Mouse (Mus musculus): ENCODE measurements at regions not wholly inside any gene's neighbourhood (a gene's known extent, or its start where the extent isn't known, plus 50 kb on each side); places are given as distances from the start of the nearest gene placed in this dataset.

GRCm38 (mm10) chr14:58570021-58570420 lies 499.7 kb downstream of the Fgf9 start:
- dilution Hi-C loops (cut with MboI; ENCODE audit: extremely low pct_ligation_motif_present, extremely low pct_unique_long_range_greater_than_20kb, low sequenced_read_pairs) = no loop called here
- in situ Hi-C loops (cut with MboI; ENCODE audit: low pct_ligation_motif_present, low pct_unique_long_range_greater_than_20kb, low sequenced_read_pairs) = no loop called here

GRCm38 (mm10) chr14:58567472-58567871 lies 497.1 kb downstream of the Fgf9 start:
- Histone ChIP-seq H3K4me1 (ENCODE audit: control insufficient read depth in 1 of 2, insufficient read depth in 2 of 2) (peaks cover 9 to 40% of the 10 kb centered on the region in 2 experiments), H3K4me3 (replicated peaks in 1 of 3; ENCODE audit: low read depth in 2 of 3, low read length in 2 of 3, poor library complexity in 1 of 3) (no peak overlapping the region), H3K4me2 (ENCODE audit: insufficient read depth, low read depth, poor library complexity, severe bottlenecking) (peak overlapping the region; percentile 21; the same call in 1 of the 2 replicates), H3K27me3 (replicated peaks) (no peaks in the 10 kb centered on the region), H3K79me2 (replicated peaks; ENCODE audit: control insufficient read depth, extremely low read depth, insufficient read depth, poor library complexity, severe bottlenecking) (no peaks in the 10 kb centered on the region), H3K9me3 (replicated peaks; ENCODE audit: low read length) (no peaks in the 10 kb centered on the region), H3K36me3 (replicated peaks in 1 of 2; ENCODE audit: control insufficient read depth in 1 of 2, insufficient read depth in 1 of 2, low read length in 1 of 2) (no peaks in the 10 kb centered on the region), H3K9ac (ENCODE audit: insufficient read depth, low read depth) (no peak overlapping the region), H3K27ac (ENCODE audit: insufficient read depth, low read depth) (no peak overlapping the region)
- DNase-seq (ENCODE audit: extremely low read depth) = peak; percentile 57
- TF ChIP-seq CTCF (conservative IDR thresholded peaks at IDR 0.05 in 1 of 2, IDR thresholded peaks at IDR 0.05 in 1 of 2; ENCODE audit: low read depth in 2 of 2, low read length in 2 of 2) (no peak), TCF12 (IDR thresholded peaks at IDR 0.05; ENCODE audit: low read depth, low read length) (no peak), SIN3A (IDR thresholded peaks at IDR 0.05; ENCODE audit: low read length) (no peak), MEF2A (IDR thresholded peaks at IDR 0.05; ENCODE audit: borderline replicate concordance, low read depth, low read length) (peak; percentile 56; the same call in 1 of the 2 replicates), BHLHE40 (IDR thresholded peaks at IDR 0.05; ENCODE audit: low read depth, low read length) (no peak), MXI1 (IDR thresholded peaks at IDR 0.05; ENCODE audit: low read depth, low read length) (no peak), CHD1 (IDR thresholded peaks at IDR 0.05; ENCODE audit: low read depth, low read length) (no peak)
- dilution Hi-C loops (cut with MboI; ENCODE audit: extremely low pct_ligation_motif_present, extremely low pct_unique_long_range_greater_than_20kb, low sequenced_read_pairs) (no loop called here), in situ Hi-C loops (cut with MboI; ENCODE audit: low pct_ligation_motif_present, low pct_unique_long_range_greater_than_20kb, low sequenced_read_pairs) (no loop called here)

More at GRCm38 (mm10) chr14:58570021-58570420, 499.7 kb downstream of the Fgf9 start:
- Histone ChIP-seq H3K9ac (ENCODE audit: insufficient read depth, low read depth) (no peak overlapping the region), H3K4me3 (replicated peaks in 1 of 3; ENCODE audit: low read depth in 2 of 3, low read length in 2 of 3, poor library complexity in 1 of 3) (no peak overlapping the region), H3K27ac (ENCODE audit: insufficient read depth, low read depth) (no peak overlapping the region), H3K9me3 (replicated peaks; ENCODE audit: low read length) (no peaks in the 10 kb centered on the region), H3K4me1 (ENCODE audit: control insufficient read depth in 1 of 2, insufficient read depth in 2 of 2) (peaks cover 0 to 27% of the 10 kb centered on the region in 2 experiments; a peak in 1 of 4 replicates), H3K27me3 (replicated peaks) (no peaks in the 10 kb centered on the region), H3K79me2 (replicated peaks; ENCODE audit: control insufficient read depth, extremely low read depth, insufficient read depth, poor library complexity, severe bottlenecking) (no peaks in the 10 kb centered on the region), H3K4me2 (ENCODE audit: insufficient read depth, low read depth, poor library complexity, severe bottlenecking) (no peak overlapping the region), H3K36me3 (replicated peaks in 1 of 2; ENCODE audit: control insufficient read depth in 1 of 2, insufficient read depth in 1 of 2, low read length in 1 of 2) (no peaks in the 10 kb centered on the region)
- no peak for DNase-seq (ENCODE audit: extremely low read depth)
- TF ChIP-seq MAZ (IDR thresholded peaks at IDR 0.05; ENCODE audit: low read depth, low read length) (no peak), MAFK (IDR thresholded peaks at IDR 0.05; ENCODE audit: insufficient replicate concordance, low read length) (no peak), MEF2A (IDR thresholded peaks at IDR 0.05; ENCODE audit: borderline replicate concordance, low read depth, low read length) (no peak), PAX5 (IDR thresholded peaks at IDR 0.05; ENCODE audit: low read length) (no peak), MAX (IDR thresholded peaks at IDR 0.05; ENCODE audit: low read length) (no peak), ZC3H11A (IDR thresholded peaks at IDR 0.05; ENCODE audit: low read depth, low read length) (no peak), SIN3A (IDR thresholded peaks at IDR 0.05; ENCODE audit: low read length) (no peak), USF2 (conservative IDR thresholded peaks at IDR 0.05; ENCODE audit: low read depth, low read length) (no peak), TBP (conservative IDR thresholded peaks at IDR 0.05; ENCODE audit: low read depth, low read length) (no peak), TCF12 (IDR thresholded peaks at IDR 0.05; ENCODE audit: low read depth, low read length) (no peak), HCFC1 (IDR thresholded peaks at IDR 0.05; ENCODE audit: low read depth, low read length) (no peak), ZNF384 (IDR thresholded peaks at IDR 0.05; ENCODE audit: low read depth, low read length) (no peak), POLR2AphosphoS2 (IDR thresholded peaks at IDR 0.05; ENCODE audit: low read depth, low read length) (no peak), RCOR1 (conservative IDR thresholded peaks at IDR 0.05; ENCODE audit: low read depth, low read length) (no peak), JUN (IDR thresholded peaks at IDR 0.05; ENCODE audit: insufficient read depth, low read depth, low read length) (no peak), GABPA (IDR thresholded peaks at IDR 0.05; ENCODE audit: insufficient replicate concordance, low read depth, low read length) (no peak), SMC3 (IDR thresholded peaks at IDR 0.05; ENCODE audit: low read depth, low read length) (no peak), ELF1 (IDR thresholded peaks at IDR 0.05; ENCODE audit: low read depth, low read length) (no peak)

Measured in CH12.LX (cell line).